Mouse (Mus musculus): ENCODE results near the gene Sec1. TPM values are rescaled to one million over a fixed set of nuclear protein-coding genes. Genes with fewer than 3 reads are reported as not detected.

The Sec1 gene
- polyA plus RNA-seq (2012; fragmentation: generic; extraction: Trizol): 0.18 TPM
- long read RNA-seq, experiment 1: 0 reads
- long read RNA-seq, experiment 2: 0 reads

GRCm38 (mm10) chr7:45693921-45694591 lies at the start of gene Sec1:
Sec1 (minus strand) TSS chr7:45694402.
- TF ChIP-seq FOSL1 (IDR thresholded peaks at IDR 0.05; ENCODE audit: insufficient read depth, low read length, poor library complexity, severe bottlenecking) (no peak), MYOD1 (IDR thresholded peaks at IDR 0.05; ENCODE audit: control insufficient read depth, insufficient read length, low read depth) (no peak), CEBPB (IDR thresholded peaks at IDR 0.05; ENCODE audit: low read depth) (no peak), MYOG (IDR thresholded peaks at IDR 0.05; ENCODE audit: control insufficient read depth, extremely low read depth, insufficient read length) (no peak), MAX (IDR thresholded peaks at IDR 0.05) (no peak), CTCF (IDR thresholded peaks at IDR 0.05; ENCODE audit: control insufficient read depth, insufficient read depth, insufficient read length) (no peak), USF1 (IDR thresholded peaks at IDR 0.05; ENCODE audit: low read depth) (no peak)
- Histone ChIP-seq H3K79me2 (ENCODE audit: control insufficient read depth, insufficient read depth) (no peaks in the 10 kb centered on the region), H3K27me3 (ENCODE audit: control insufficient read depth, insufficient read depth, insufficient read length) (no peaks in the 10 kb centered on the region), H3K4me3 (ENCODE audit: insufficient read depth, poor library complexity, severe bottlenecking) (no peak within 1 kb of the TSS), H3K36me3 (ENCODE audit: control insufficient read depth, insufficient read depth) (no peaks in the 10 kb centered on the region), H3K79me3 (ENCODE audit: low read depth) (no peaks in the 10 kb centered on the region), H3ac (ENCODE audit: control insufficient read depth, insufficient read length, low read depth) (no peak within 1 kb of the TSS)

GRCm38 (mm10) chr7:45742338-45742737 lies 48.1 kb upstream of the Sec1 start:
- Histone ChIP-seq H3K27me3 (ENCODE audit: control insufficient read depth, insufficient read depth, insufficient read length) (no peaks in the 10 kb centered on the region), H3K36me3 (ENCODE audit: control insufficient read depth, insufficient read depth) (no peaks in the 10 kb centered on the region), H3K79me2 (ENCODE audit: control insufficient read depth, insufficient read depth) (no peaks in the 10 kb centered on the region), H3K79me3 (ENCODE audit: low read depth) (no peaks in the 10 kb centered on the region), H3ac (ENCODE audit: control insufficient read depth, insufficient read length, low read depth) (no peak overlapping the region), H3K4me3 (ENCODE audit: insufficient read depth, poor library complexity, severe bottlenecking) (no peak overlapping the region)
- TF ChIP-seq MYOD1 (IDR thresholded peaks at IDR 0.05; ENCODE audit: control insufficient read depth, insufficient read length, low read depth) (peak; percentile 68), MYOG (IDR thresholded peaks at IDR 0.05; ENCODE audit: control insufficient read depth, extremely low read depth, insufficient read length) (no peak), MAX (IDR thresholded peaks at IDR 0.05) (peak; percentile 62), USF1 (IDR thresholded peaks at IDR 0.05; ENCODE audit: low read depth) (no peak), FOSL1 (IDR thresholded peaks at IDR 0.05; ENCODE audit: insufficient read depth, low read length, poor library complexity, severe bottlenecking) (peak; percentile 39), CTCF (IDR thresholded peaks at IDR 0.05; ENCODE audit: control insufficient read depth, insufficient read depth, insufficient read length) (peak; percentile 38), CEBPB (IDR thresholded peaks at IDR 0.05; ENCODE audit: low read depth) (no peak)

- Histone ChIP-seq H3K27me3 (ENCODE audit: control insufficient read depth, insufficient read depth, insufficient read length) (no peaks in the 10 kb centered on the region), H3K4me3 (ENCODE audit: insufficient read depth, poor library complexity, severe bottlenecking) (no peak overlapping the region), H3K79me2 (ENCODE audit: control insufficient read depth, insufficient read depth) (no peaks in the 10 kb centered on the region), H3K36me3 (ENCODE audit: control insufficient read depth, insufficient read depth) (no peaks in the 10 kb centered on the region), H3ac (ENCODE audit: control insufficient read depth, insufficient read length, low read depth) (no peak overlapping the region), H3K79me3 (ENCODE audit: low read depth) (no peaks in the 10 kb centered on the region)
- no peak for TF ChIP-seq MAX (IDR thresholded peaks at IDR 0.05)
- TF ChIP-seq USF1 (IDR thresholded peaks at IDR 0.05; ENCODE audit: low read depth): no peak
- TF ChIP-seq CEBPB (IDR thresholded peaks at IDR 0.05; ENCODE audit: low read depth): no peak
- no peak for TF ChIP-seq MYOG (IDR thresholded peaks at IDR 0.05; ENCODE audit: control insufficient read depth, extremely low read depth, insufficient read length)
- TF ChIP-seq CTCF (IDR thresholded peaks at IDR 0.05; ENCODE audit: control insufficient read depth, insufficient read depth, insufficient read length): no peak
- TF ChIP-seq FOSL1 (IDR thresholded peaks at IDR 0.05; ENCODE audit: insufficient read depth, low read length, poor library complexity, severe bottlenecking): no peak
- no peak for TF ChIP-seq MYOD1 (IDR thresholded peaks at IDR 0.05; ENCODE audit: control insufficient read depth, insufficient read length, low read depth)
Observed at GRCm38 (mm10) chr7:45741777-45742176, 47.6 kb upstream of the Sec1 start.

GRCm38 (mm10) chr7:45741308-45741707 lies 47.1 kb upstream of the Sec1 start:
- Histone ChIP-seq H3K27me3 (ENCODE audit: control insufficient read depth, insufficient read depth, insufficient read length) (no peaks in the 10 kb centered on the region), H3K36me3 (ENCODE audit: control insufficient read depth, insufficient read depth) (no peaks in the 10 kb centered on the region), H3K79me3 (ENCODE audit: low read depth) (no peaks in the 10 kb centered on the region), H3K79me2 (ENCODE audit: control insufficient read depth, insufficient read depth) (no peaks in the 10 kb centered on the region), H3K4me3 (ENCODE audit: insufficient read depth, poor library complexity, severe bottlenecking) (no peak overlapping the region), H3ac (ENCODE audit: control insufficient read depth, insufficient read length, low read depth) (no peak overlapping the region)
- TF ChIP-seq MAX (IDR thresholded peaks at IDR 0.05) (no peak), CTCF (IDR thresholded peaks at IDR 0.05; ENCODE audit: control insufficient read depth, insufficient read depth, insufficient read length) (no peak), MYOG (IDR thresholded peaks at IDR 0.05; ENCODE audit: control insufficient read depth, extremely low read depth, insufficient read length) (no peak), MYOD1 (IDR thresholded peaks at IDR 0.05; ENCODE audit: control insufficient read depth, insufficient read length, low read depth) (no peak), USF1 (IDR thresholded peaks at IDR 0.05; ENCODE audit: low read depth) (no peak), FOSL1 (IDR thresholded peaks at IDR 0.05; ENCODE audit: insufficient read depth, low read length, poor library complexity, severe bottlenecking) (no peak), CEBPB (IDR thresholded peaks at IDR 0.05; ENCODE audit: low read depth) (no peak)

- no peak overlapping the region for H3ac ChIP-seq (ENCODE audit: control insufficient read depth, insufficient read length, low read depth)
- no peaks in the 10 kb centered on the region for H3K79me3 ChIP-seq (ENCODE audit: low read depth)
- no peaks in the 10 kb centered on the region for H3K36me3 ChIP-seq (ENCODE audit: control insufficient read depth, insufficient read depth)
- no peak overlapping the region for H3K4me3 ChIP-seq (ENCODE audit: insufficient read depth, poor library complexity, severe bottlenecking)
- no peak for TF ChIP-seq MYOG (IDR thresholded peaks at IDR 0.05; ENCODE audit: control insufficient read depth, extremely low read depth, insufficient read length)
- H3K79me2 ChIP-seq (ENCODE audit: control insufficient read depth, insufficient read depth): no peaks in the 10 kb centered on the region
- no peaks in the 10 kb centered on the region for H3K27me3 ChIP-seq (ENCODE audit: control insufficient read depth, insufficient read depth, insufficient read length)
Observed at GRCm38 (mm10) chr7:45739820-45740219, 45.6 kb upstream of the Sec1 start.

All from C2C12 (cell line).